Mouse (Mus musculus) forebrain, postnatal 0 days (tissue): Measurements from ENCODE around the gene Myb. TPM values are rescaled to one million over a fixed set of nuclear protein-coding genes. Genes with fewer than 3 reads are reported as not detected.

Experiments
- ATAC-seq: fragments of 200-750 bp; cut with Nextera tagmentation; 2 replicates; pipeline ENCODE4 v1.8.0; 2017; ENCODE audit warnings: mild to moderate bottlenecking, moderate library complexity
- DNase-seq: peaks from one replicate; pipeline ENCODE4 v3.0.0-alpha.2; 2015
- H3K27ac ChIP-seq: fragments of 300-500 bp; sonication (generic); 2 replicates; pipeline ENCODE4 v1.5.1; 2014; ENCODE audit warnings: low read depth, mild to moderate bottlenecking, antibody characterized with exemption, low read length, moderate library complexity, mixed read lengths
- H3K27me3 ChIP-seq: fragments of 300-500 bp; sonication (generic); 2 replicates; pipeline ENCODE4 v1.6.1; 2014; ENCODE audit warnings: mild to moderate bottlenecking, low read length, mixed read lengths; ENCODE audit not compliant: insufficient read depth
- H3K36me3 ChIP-seq: fragments of 300-500 bp; sonication (generic); 2 replicates; pipeline ENCODE4 v1.6.1; 2014; ENCODE audit warnings: mild to moderate bottlenecking, moderate library complexity; ENCODE audit not compliant: insufficient read depth
- H3K4me1 ChIP-seq: fragments of 300-500 bp; sonication (generic); 2 replicates; pipeline ENCODE4 v1.6.1; 2014; ENCODE audit warnings: antibody characterized with exemption; ENCODE audit not compliant: insufficient read depth
- H3K4me2 ChIP-seq: fragments of 300-500 bp; sonication (generic); 2 replicates; pipeline ENCODE4 v1.6.1; 2014; ENCODE audit warnings: low read depth, mild to moderate bottlenecking, moderate library complexity
- H3K4me3 ChIP-seq: fragments of 300-500 bp; sonication (generic); 2 replicates; pipeline ENCODE4 v1.5.1; 2014; ENCODE audit warnings: low read depth, low read length, mixed read lengths
- H3K9ac ChIP-seq: fragments of 300-500 bp; sonication (generic); 2 replicates; pipeline ENCODE4 v1.6.1; 2014; ENCODE audit warnings: mild to moderate bottlenecking
- H3K9me3 ChIP-seq: fragments of 300-500 bp; sonication (generic); 2 replicates; pipeline ENCODE4 v1.6.1; 2016; ENCODE audit warnings: low read length
- CTCF ChIP-seq: sonication (generic); IDR thresholded peaks from 2 replicates; pipeline ENCODE4 v1.5.1; 2016; ENCODE audit warnings: antibody characterized with exemption, control low read depth, low read depth
- WGBS: fragments of 180-500 bp; shearing (Covaris S2); extraction: QIAGEN DNeasy Blood & Tissue Kit; methylation state at CpG from one replicate; pipeline ENCODE4 v1.1.7; 2014; 5-methylcytosine and 5-hydroxymethylcytosine counted together
- polyA plus RNA-seq: library from polyadenylated mRNA; unstranded; fragments of >200 nt; fragmentation: Nextera tagmentation; extraction: Ambion mirVana; gene quantifications from 2 replicates; pipeline ENCODE4 v1.2.1, GENCODE M21; 2015
- total RNA-seq: library from RNA; depleted of rRNA; stranded (reverse); fragments of >200 nt; gene quantifications from 2 replicates; pipeline ENCODE4 v1.2.3, GENCODE M21; 2014

Myb gene
- total and polyA plus RNA-seq, 2 experiments from 2014 or later = 1.8 to 4.1 TPM

DNA sequence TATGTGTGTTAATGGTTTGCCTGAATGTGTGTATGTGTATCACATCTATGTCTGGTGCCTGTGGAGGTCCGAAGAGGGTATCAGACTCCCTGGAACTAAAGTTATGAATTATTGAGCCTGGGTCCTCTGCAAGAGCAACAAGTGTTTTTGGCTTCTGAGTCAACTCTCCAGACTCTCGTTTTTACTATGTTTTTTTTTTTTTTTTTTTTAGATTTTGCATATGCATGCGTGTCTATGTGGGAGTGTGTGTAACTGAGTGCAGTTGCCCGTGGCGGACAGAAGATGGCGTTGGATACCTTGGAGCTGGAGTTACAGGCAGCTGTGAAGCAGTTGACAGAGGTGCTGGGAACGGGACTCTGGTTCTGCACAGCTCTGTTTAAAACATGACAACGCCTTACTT lies 7.7 kb upstream of the Myb start:
- 95% methylated on average over 8 of the region's 8 CpGs for WGBS

DNA sequence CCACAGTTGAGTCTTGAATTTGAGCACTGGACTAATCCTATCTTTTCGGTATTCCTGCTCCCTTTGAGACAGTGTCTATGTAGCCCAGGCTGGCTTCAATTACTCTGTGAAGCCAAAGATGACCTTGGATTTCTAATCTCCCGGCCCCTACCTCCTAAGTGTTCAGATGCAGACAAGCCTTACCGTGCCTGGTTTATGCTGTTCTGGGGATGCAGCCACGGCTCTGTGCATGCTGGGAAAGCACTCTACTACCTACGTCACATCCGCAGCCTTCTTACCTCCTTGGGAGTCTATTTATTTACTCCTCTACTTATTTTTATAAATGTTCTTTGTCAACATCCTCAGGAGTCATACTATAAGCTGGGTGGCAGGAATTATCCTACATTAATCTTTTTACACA lies 7.1 kb upstream of the Myb start:
- no peaks in the 10 kb centered on the region for H3K4me1 ChIP-seq
- no peak overlapping the region for H3K9ac ChIP-seq
- ATAC-seq (no peak), DNase-seq (no peak)
- WGBS = 98% methylated on average over 6 of the region's 6 CpGs
- no peak overlapping the region for H3K4me2 ChIP-seq
- no peak for TF ChIP-seq CTCF
- H3K4me3 ChIP-seq = no peak overlapping the region
- H3K27me3 ChIP-seq = no peaks in the 10 kb centered on the region
- no peak overlapping the region for H3K27ac ChIP-seq
- H3K9me3 ChIP-seq = no peaks in the 10 kb centered on the region
- no peaks in the 10 kb centered on the region for H3K36me3 ChIP-seq

More for the DNA sequence above, 7.7 kb upstream of the Myb start:
- Histone ChIP-seq H3K36me3 (no peaks in the 10 kb centered on the region), H3K9ac (no peak overlapping the region), H3K4me1 (no peaks in the 10 kb centered on the region), H3K9me3 (no peaks in the 10 kb centered on the region), H3K27me3 (no peaks in the 10 kb centered on the region), H3K4me2 (no peak overlapping the region), H3K27ac (no peak overlapping the region), H3K4me3 (no peak overlapping the region)
- DNase-seq = no peak
- no peak for ATAC-seq
- TF ChIP-seq CTCF = no peak

DNA sequence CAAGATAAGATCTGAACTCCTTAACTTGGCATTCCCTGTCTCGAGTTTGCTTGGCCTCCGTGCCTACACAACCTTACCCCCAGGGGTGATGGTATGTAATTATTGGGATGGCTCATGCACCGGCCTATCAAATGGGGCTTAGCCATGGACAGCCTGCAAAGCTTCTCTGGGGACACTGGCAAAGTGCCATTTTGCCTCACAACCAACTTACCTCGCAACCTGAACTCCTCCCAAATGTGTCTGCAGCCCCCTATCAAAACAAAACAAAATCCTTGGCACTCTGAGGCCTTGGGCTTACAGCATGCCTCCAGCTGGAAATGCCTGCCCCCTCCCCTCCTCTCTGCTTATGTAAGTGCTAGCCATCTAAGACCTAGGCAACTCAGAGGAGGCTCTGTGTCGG lies 6.4 kb upstream of the Myb start:
- no peak for DNase-seq
- H3K36me3 ChIP-seq = no peaks in the 10 kb centered on the region
- WGBS = 84% methylated on average over 5 of the region's 5 CpGs

DNA sequence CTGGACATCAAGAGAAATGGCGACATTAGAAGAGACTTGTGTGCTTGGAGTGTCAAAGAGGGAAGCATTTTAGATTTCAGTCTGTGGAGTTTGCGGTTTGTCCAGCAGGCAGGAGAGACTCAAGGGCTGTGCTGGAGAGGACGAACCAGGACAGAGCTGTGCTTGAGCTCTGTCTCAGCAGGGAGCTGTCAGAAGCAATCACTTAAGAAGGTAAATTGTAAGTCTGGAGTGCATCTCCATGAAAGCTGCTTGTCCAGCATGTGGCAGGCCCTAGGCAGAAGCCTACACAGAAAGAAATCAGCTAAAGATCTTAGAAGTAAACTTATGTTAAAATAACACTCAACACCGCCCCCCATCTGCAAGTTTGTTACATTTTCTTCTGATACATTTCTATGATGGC lies 4.6 kb upstream of the Myb start:
- ATAC-seq = no peak
- Histone ChIP-seq H3K36me3 (no peaks in the 10 kb centered on the region), H3K27ac (no peak overlapping the region), H3K4me3 (no peak overlapping the region), H3K9me3 (no peaks in the 10 kb centered on the region), H3K9ac (no peak overlapping the region), H3K4me1 (no peaks in the 10 kb centered on the region), H3K27me3 (no peaks in the 10 kb centered on the region), H3K4me2 (no peak overlapping the region)
- WGBS = 84% methylated on average over 4 of the region's 4 CpGs
- no peak for DNase-seq
- no peak for TF ChIP-seq CTCF

More for the DNA sequence above, 6.4 kb upstream of the Myb start:
- TF ChIP-seq CTCF = no peak
- H3K4me3 ChIP-seq = no peak overlapping the region
- H3K4me2 ChIP-seq = no peak overlapping the region
- no peak for ATAC-seq
- H3K27me3 ChIP-seq = no peaks in the 10 kb centered on the region
- no peak overlapping the region for H3K9ac ChIP-seq
- H3K9me3 ChIP-seq = no peaks in the 10 kb centered on the region
- no peak overlapping the region for H3K27ac ChIP-seq
- H3K4me1 ChIP-seq = no peaks in the 10 kb centered on the region

DNA sequence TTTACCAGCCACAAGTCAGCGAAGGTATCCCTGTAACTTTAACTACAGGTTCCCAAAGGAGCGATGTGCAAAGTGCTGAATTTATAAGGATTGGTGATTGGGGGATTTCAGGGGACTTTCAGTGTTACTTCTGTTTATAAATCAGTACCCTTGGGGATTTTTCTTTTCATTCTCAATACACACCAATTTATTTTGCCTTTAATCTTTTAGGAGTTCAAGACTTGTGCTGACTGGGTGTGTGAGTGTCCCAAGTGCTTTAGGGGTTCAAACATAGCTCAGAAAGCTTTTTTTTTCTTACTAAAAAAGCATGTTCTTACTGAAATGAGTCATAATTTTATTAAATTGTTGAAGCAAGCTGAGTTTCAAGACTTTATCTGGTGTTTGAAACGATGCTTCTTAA lies 1.3 kb upstream of the Myb start:
- no peak overlapping the region for H3K4me2 ChIP-seq

DNA sequence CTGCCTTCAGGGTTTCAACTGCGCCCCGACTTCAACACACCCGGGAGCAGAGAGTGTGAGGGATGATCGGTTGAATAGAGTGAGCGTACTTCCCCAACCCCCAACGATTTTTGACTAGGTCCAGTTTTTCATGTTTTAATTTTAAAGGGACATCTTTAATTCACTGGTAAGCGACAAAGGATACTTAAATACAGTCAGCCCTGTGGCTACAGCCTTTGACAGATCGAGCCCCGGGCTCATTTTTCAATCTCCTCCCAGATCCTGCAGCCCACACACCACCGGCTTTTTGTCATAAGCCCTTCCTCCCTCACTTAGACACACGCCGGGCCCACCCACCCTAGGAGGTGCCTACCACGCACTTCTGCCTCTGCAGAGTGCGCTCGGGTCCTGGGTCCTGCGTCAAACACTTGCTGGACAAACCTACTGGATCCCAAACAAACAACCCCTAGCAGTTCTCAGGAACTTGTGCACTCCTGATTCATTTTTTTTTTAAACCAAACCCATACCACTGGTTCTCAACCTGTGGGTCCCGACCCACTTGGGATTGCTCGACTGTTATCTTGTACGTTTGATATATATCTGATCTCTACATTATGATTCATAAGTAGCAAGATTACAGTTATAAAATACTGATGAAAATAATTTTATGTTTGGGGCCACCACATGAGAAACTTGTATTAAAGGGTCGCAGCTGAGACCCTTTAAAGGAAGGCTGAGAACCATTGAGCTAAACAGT lies 743 bp upstream of the Myb start:
- peak; percentile 32 for ATAC-seq
- H3K27me3 ChIP-seq = 0 out of 2 replicates have a peak, but pooled peaks cover 9% of the 10 kb centered on the region

More for the DNA sequence above, 1.3 kb upstream of the Myb start:
- DNase-seq (no peak), ATAC-seq (no peak)
- H3K4me3 ChIP-seq = no peak overlapping the region
- TF ChIP-seq CTCF = no peak
- no peaks in the 10 kb centered on the region for H3K9me3 ChIP-seq
- 51% methylated on average over 3 of the region's 3 CpGs for WGBS
- H3K9ac ChIP-seq = no peak overlapping the region
- H3K27me3 ChIP-seq = 0 out of 2 replicates have a peak, but pooled peaks cover 9% of the 10 kb centered on the region
- no peaks in the 10 kb centered on the region for H3K36me3 ChIP-seq
- H3K27ac ChIP-seq = no peak overlapping the region
- peaks cover 5% of the 10 kb centered on the region; the same call in 1 of the 2 replicates for H3K4me1 ChIP-seq

DNA sequence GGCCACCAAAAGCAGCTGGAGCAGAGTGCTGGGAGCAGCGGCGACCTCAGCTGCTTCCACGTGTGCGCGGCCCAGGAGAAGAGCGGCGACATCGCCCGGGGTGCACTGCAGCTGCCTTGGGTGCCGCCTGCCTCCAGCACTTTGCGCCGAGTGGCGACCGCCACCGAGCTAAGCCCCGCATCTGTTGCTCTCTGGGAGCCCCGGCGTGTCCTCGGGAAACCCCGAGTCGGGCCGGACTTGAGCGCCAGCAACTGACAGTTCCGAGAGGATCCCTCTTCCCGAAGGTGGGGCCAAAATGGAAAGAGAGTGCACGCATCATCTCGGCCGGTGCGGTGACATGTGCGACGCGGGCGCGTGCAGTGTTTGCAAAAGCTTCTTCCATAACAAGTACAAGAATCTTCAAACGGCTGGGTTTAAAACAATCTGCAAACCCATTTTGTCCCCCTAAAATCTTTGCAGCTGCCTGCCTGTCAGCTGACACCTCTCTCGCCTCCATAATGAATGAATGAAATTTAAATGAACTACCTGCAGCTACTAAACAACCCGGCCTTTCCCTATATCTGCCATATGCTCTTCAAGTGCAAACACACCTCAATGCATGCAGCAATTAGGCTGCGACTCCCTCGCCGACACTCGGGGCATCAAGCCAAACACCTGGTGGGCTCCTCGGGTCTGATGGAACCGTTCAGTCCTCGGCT lies 938 bp downstream of the Myb start:
- peak overlapping the region; percentile 41 for H3K9ac ChIP-seq
- H3K36me3 ChIP-seq = no peaks in the 10 kb centered on the region
- WGBS = under 1% methylated on average over 44 of the region's 44 CpGs
- H3K4me2 ChIP-seq = peak overlapping the region; percentile 98
- 0 out of 2 replicates have a peak, but pooled peaks cover 9% of the 10 kb centered on the region for H3K27me3 ChIP-seq
- no peak for TF ChIP-seq CTCF
- no peak overlapping the region for H3K27ac ChIP-seq
- ATAC-seq = peak; percentile 58
- DNase-seq = peak; percentile 33
- H3K4me3 ChIP-seq = peak overlapping the region; percentile 68
- no peaks in the 10 kb centered on the region for H3K9me3 ChIP-seq
- H3K4me1 ChIP-seq = peaks cover 5% of the 10 kb centered on the region; the same call in 1 of the 2 replicates

More for the DNA sequence above, 743 bp upstream of the Myb start:
- Histone ChIP-seq H3K36me3 (no peaks in the 10 kb centered on the region), H3K4me2 (peak overlapping the region; percentile 98), H3K4me3 (peak overlapping the region; percentile 68), H3K4me1 (peaks cover 5% of the 10 kb centered on the region; the same call in 1 of the 2 replicates), H3K9ac (peak overlapping the region; percentile 49), H3K27ac (no peak overlapping the region), H3K9me3 (no peaks in the 10 kb centered on the region)
- no peak for TF ChIP-seq CTCF
- 4% methylated on average over 20 of the region's 20 CpGs for WGBS
- no peak for DNase-seq
